Mouse (Mus musculus) T-helper 1 cell (primary cell): Measurements from ENCODE around the gene Gm49320.
"Not testable (repeated sequence)": the region's sequence is repeated elsewhere in the genome, so short reads cannot be mapped to it uniquely, and the experiment has no call there.

Experiments used
- in situ Hi-C: fragments of 300-600 bp; cut with MboI, MseI; formaldehyde crosslinking; loops from one replicate; pipeline ENCODE4 v1.15.1; 2025; ENCODE audit warnings: high pct_unique_total_duplicates

Gm49320 gene

DNA sequence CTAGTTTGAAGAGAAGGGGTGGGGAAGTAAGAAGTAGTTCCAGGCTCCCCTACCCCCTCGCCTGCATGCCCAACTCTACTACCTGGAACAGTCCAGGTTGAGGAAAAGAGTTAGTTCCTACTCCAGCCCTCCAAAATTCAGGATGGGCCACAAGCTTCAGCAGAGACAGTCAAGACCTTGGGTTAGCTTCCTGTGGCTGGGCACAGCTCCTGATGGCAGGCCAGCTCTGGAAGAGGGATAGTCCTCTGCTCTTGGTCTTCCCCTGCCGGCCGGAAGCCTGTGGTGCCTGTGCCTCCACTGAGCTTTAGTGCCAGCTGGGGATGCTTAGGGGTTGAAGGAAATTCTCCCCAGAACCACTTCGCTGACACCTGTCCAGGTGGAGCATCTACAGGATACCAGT lies 12.3 kb upstream of the Gm49320 start:
- in situ Hi-C loops, result loop anchor here (10.0 kb wide), 1 partner anchor 602 kb away; the partner anchor contains the start of genes Pcp2, Pet100 and Xab2

DNA sequence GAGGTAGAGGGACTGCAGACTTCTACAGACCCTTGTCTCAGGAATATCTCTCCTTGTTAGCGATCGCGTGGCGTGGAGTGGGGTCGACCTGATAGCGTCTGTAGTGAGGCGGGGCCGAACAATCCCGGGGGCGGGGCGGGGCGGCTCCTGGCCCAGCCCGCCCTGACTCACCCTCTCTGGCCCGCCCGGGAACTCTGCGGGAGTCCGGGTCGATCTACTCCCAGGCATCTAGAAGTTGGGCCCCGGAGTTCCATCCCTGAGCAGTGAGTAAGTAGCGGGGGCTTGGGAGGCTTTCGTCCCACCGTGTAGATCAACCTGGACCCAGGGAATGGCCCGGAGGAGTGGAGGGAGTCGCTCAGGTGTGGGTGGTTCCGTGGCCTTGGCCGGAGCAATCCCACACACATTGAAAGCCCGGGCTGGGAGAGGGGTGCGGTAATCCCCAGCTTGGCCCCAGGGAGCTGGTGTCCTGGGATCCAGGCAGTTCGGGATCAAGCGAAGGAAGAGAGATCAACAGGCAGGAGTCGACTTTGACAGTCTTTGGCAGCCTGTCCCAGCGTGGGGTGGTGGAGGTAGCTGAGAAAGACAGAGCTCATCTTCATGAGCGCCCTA lies 11.8 kb upstream of the Gm49320 start, which contains the start of gene Lrrc8e:
Gene Lrrc8e, plus strand, starts transcription at position 89 of the 609 bp plus-strand sequence.
- in situ Hi-C loops, result loop anchor here (10.0 kb wide), 1 partner anchor 602 kb away; the partner anchor contains the start of genes Pcp2, Pet100 and Xab2

- in situ Hi-C loops, result loop anchor here (10.0 kb wide), 1 partner anchor 603 kb away; the partner anchor contains the start of genes Pcp2, Pet100 and Xab2
Measured at GRCm38 (mm10) chr8:4227919-4228318, 10.7 kb upstream of the Gm49320 start.

DNA sequence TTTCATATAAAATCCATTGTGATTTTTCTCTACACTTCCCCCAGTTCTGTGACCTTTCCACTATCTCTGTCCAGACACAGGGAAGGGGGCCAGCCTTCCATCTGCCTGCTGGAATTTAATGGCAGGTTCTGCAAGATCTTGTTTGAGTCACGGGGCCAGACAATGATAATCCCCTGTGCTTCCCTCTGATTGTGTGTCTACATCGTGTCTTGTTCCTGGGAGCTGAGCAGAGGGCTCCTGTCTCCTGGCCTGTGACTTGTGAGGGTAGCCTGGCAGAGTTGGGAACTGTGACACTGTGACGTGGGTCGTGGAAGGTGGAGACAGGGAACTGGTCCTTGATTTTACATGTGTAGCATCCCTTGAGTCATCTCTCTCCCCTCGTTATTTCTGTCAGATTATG lies 8.9 kb upstream of the Gm49320 start:
- in situ Hi-C loops, result loop anchor here (10.0 kb wide), 1 partner anchor 605 kb away; the partner anchor contains the start of genes Pcp2, Pet100 and Xab2

DNA sequence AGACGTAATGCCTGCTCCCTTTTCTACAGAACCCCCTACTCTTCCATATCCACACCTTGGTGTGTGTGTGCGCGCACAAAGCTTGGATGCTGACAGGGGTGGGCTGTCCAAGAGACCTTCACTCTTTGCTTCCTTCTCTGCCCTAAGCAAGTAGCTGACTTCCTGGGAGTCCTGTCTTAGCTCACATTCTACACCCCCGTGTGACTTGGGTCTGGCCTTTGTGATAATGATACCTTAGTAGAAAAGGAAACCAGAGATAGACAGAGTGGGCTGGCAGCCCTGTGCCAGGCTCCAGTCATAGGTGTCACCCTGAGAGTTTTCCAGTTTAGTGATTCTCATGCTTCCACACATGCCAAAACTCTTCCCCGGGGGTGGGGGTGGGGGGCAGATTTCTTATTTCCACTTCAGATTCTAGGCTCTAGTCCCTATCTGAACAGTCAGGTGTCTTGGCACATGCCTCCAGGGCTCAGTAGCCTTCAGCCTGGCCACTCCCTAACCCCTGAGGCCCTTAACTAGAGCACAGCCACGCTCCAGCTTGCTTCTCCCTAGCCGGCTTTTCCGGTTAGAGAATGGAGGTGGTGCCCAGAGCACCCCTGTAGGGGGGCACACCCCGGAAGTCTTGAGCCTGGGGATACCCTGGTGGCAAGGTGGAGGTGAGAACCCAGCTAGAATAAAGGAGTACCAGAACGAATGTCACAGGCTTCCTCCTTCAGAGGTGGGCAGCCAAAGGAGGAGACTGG lies 7.9 kb upstream of the Gm49320 start:
- in situ Hi-C loops, result no loop called here

- in situ Hi-C loops, result no loop called here
Measured at GRCm38 (mm10) chr8:4237814-4238433, 741 bp upstream of the Gm49320 start.

- in situ Hi-C loops, result no loop called here
Measured at GRCm38 (mm10) chr8:4239193-4239890, 677 bp downstream of the Gm49320 start.

GRCm38 (mm10) chr8:4245061-4245460 lies 6.4 kb downstream of the Gm49320 start:
- in situ Hi-C loops, result no loop called here

GRCm38 (mm10) chr8:4245737-4246136 lies 7.1 kb downstream of the Gm49320 start:
- in situ Hi-C loops, result no loop called here

DNA sequence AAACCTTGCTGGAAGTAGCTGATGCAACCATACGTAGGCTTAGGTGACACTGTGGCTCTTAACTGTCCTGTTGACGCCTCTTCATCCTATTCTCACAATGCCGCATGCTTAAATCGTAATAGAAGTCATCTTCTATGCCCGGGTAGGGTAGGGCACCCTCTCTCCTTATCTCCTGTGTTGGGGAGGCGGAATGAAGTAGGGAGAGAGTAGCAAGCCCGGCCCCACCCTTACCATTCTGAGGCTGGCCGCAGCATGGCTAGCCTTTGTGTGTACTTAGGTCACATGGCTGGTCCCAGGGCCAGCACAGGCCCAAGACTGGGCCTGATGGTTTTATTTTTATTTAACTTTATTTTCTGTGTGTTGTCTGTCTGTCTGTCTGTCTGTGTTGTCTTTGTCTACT lies 8.6 kb downstream of the Gm49320 start:
- in situ Hi-C loops, result no loop called here

- in situ Hi-C loops, result no loop called here
Measured at GRCm38 (mm10) chr8:4247951-4248540, 9.4 kb downstream of the Gm49320 start, which contains the start of gene Tgfbr3l. Gene Tgfbr3l, plus strand, starts transcription at chr8:4248214.

DNA sequence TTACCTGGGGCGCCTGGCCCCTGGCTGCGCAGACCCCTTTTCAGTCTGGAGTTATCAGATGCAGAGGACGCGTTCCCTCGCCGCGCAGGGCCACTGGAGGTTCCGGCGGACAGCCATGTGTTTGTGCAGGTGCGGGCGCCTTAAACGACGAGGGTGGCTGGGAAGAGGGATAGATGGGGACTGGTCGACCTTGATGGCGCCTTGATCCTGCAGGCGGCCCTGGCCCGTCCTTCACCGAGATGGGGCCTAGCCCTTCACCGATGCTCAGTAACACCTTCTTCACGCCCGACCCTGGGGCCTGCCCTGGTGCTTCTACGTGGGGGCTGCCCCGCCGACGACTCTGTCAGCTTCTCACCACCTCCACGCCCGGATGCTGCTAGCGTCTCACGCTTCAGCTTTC lies 10.5 kb downstream of the Gm49320 start:
- in situ Hi-C loops, result no loop called here

GRCm38 (mm10) chr8:4250306-4250970 lies 11.8 kb downstream of the Gm49320 start:
- in situ Hi-C loops, result no loop called here

- in situ Hi-C loops, result no loop called here
Measured at GRCm38 (mm10) chr8:4252116-4252760, 13.6 kb downstream of the Gm49320 start.

DNA sequence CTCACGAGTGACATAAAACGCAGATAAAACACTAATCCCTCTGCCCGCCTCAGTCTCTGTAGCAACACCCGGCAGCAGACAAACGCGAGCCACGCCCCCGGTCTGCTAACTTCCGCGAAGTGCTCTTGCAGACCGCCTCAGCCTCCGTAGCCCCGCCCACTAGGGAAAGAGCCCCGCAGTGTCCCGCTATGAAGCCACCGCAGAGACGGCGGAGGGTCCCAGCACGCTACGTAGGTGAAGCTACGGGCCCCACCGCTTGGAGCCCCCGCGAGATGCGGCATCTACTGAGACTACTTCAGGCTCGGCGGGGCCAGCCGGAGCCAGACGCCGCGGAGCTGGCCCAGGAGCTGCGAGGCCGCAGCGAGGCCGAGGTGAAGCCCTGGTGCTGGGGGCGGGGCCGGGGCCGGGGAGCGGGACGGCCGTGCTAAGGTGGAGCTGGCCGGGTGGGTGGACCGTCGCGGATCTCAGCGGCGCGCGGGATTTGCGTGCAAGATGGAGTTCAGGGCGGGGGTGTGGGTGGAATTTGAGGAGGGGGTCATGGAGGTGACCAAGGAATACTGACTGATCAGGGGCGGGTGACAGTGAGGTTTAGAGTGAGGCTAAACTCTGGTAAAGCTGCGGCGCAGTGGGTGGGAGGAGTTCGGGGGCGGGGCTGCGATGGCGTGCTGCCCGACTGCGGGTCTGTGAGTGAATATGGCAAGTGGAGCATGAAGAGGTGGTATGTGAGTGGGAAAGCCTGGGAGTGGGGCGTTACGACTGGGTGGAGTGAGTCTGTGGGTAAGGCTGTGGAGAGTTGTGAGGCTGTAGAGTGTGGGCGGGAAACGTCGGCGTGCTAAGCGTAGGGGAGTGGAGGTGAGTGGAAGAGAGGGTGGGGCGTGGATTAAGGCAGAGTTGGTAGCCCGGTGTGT lies 14.5 kb downstream of the Gm49320 start, which contains the start of gene Snapc2:
Gene Snapc2, plus strand, starts transcription at position 147 of the 908 bp plus-strand sequence.
- in situ Hi-C loops, result no loop called here

DNA sequence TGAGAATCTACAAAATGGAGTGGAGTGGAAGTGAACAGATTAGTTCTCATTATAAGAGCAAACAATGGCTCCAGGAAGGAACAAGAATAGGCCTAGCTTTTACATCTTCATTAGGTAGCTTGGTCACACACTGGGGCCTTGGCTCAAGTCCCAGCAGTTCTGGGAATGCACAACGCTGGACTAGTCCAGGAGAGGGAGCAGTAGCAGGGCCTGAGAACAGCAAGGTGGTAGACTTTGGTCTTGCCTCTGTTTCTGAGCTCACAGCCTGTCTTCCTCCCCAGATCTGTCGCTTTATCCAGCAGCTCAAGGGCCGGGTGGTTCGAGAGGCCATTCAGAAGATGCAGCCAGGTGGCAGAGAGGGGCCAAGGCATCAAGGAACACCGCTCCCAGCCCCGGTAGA lies 15.3 kb downstream of the Gm49320 start:
- in situ Hi-C loops, result no loop called here

- in situ Hi-C loops, result not testable (repeated sequence)
Measured at GRCm38 (mm10) chr8:4255471-4255870, 16.8 kb downstream of the Gm49320 start.

DNA sequence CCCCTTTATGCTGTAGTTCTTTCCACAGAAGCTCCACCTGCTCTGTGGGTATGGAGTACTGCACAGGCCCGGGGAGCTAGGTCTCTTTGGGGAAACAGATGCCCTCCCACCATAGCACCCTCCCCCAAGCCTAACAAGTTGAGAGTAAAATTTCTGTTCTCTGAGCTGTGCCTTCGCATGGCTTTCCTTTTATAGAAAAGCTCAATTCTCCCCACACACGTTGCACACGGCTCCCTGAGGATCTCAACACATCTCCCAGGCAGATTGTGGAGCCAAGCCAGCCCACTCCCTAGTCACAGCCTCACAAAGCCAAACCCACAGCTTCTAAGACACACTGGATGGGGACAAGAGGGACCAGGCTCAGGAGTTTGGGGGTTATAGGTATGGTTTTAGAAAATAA lies 18.2 kb downstream of the Gm49320 start:
- in situ Hi-C loops, result no loop called here

DNA sequence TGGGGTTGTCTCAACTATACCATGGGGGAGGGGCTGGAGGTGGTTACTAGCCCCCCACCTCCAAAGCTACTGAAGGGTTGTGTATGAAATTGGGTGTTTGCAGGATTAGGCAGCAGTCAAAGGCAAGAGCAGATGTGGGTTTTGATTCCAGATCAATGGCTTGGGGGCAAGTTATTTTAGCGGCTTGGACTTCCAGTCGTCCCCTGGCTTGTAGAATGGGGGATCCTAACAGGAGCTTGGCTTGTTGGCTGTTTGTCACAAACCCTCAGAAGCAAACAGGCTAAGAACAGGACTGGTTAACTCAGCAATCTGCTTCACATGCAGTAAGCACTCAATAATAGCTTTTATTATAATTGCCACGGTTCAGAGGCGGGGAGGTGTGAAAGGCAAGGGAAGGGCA lies 18.7 kb downstream of the Gm49320 start:
- in situ Hi-C loops, result no loop called here
